Mouse (Mus musculus) telencephalon, adult 2 months (tissue): ENCODE data around the gene Lrrc29.
"Not testable (repeated sequence)": the region's sequence is repeated elsewhere in the genome, so short reads cannot be mapped to it uniquely, and the experiment has no call there.

Experiments used
- DNase-seq: peaks from one replicate; pipeline ENCODE4 v3.0.0-alpha.2; 2011; ENCODE audit warnings: low read depth, low spot score

The Lrrc29 gene

GRCm38 (mm10) chr8:105291364-105291763, 34.7 kb downstream of the Lrrc29 start:
- DNase-seq: not testable (repeated sequence)

- no peak for DNase-seq
These were observed 35.3 kb downstream of the Lrrc29 start for GRCm38 (mm10) chr8:105290554-105291314.

- DNase-seq: no peak
These were observed 36.1 kb downstream of the Lrrc29 start, which contains the start of gene 4931428F04Rik for GRCm38 (mm10) chr8:105289805-105290460. Gene 4931428F04Rik, minus strand, starts transcription at chr8:105289864.

GRCm38 (mm10) chr8:105288958-105289732, 36.9 kb downstream of the Lrrc29 start:
- DNase-seq: peak; percentile 97

- DNase-seq: no peak
These were observed 37.8 kb downstream of the Lrrc29 start for GRCm38 (mm10) chr8:105288231-105288630.

GRCm38 (mm10) chr8:105286907-105287306, 39.2 kb downstream of the Lrrc29 start:
- no peak for DNase-seq

- DNase-seq: no peak
These were observed 40.6 kb downstream of the Lrrc29 start for GRCm38 (mm10) chr8:105285514-105285913.

- DNase-seq: no peak
These were observed 43.0 kb downstream of the Lrrc29 start for GRCm38 (mm10) chr8:105283074-105283473.

- DNase-seq: no peak
These were observed 43.8 kb downstream of the Lrrc29 start for GRCm38 (mm10) chr8:105282239-105282638.

GRCm38 (mm10) chr8:105281821-105282220, 44.3 kb downstream of the Lrrc29 start:
- no peak for DNase-seq

- DNase-seq: no peak
These were observed 45.5 kb downstream of the Lrrc29 start for GRCm38 (mm10) chr8:105280567-105280966.

GRCm38 (mm10) chr8:105278911-105279334, 47.2 kb downstream of the Lrrc29 start:
- DNase-seq: no peak

GRCm38 (mm10) chr8:105276292-105277120, 49.6 kb downstream of the Lrrc29 start:
- DNase-seq: no peak

- no peak for DNase-seq
These were observed 50.2 kb downstream of the Lrrc29 start, which contains the start of gene Nol3 for GRCm38 (mm10) chr8:105275840-105276239. Gene Nol3, plus strand, starts transcription at chr8:105276140.

- no peak for DNase-seq
These were observed 50.7 kb downstream of the Lrrc29 start for GRCm38 (mm10) chr8:105275387-105275786.

GRCm38 (mm10) chr8:105270916-105271186, 55.2 kb downstream of the Lrrc29 start:
- no peak for DNase-seq

- DNase-seq: no peak
These were observed 55.8 kb downstream of the Lrrc29 start for GRCm38 (mm10) chr8:105270101-105270915.

- no peak for DNase-seq
These were observed 56.6 kb downstream of the Lrrc29 start, which contains the start of gene Hsf4 for GRCm38 (mm10) chr8:105269461-105269947. Gene Hsf4, plus strand, starts transcription at chr8:105269801.

- DNase-seq: no peak
These were observed 57.0 kb downstream of the Lrrc29 start for GRCm38 (mm10) chr8:105269075-105269458.

GRCm38 (mm10) chr8:105268342-105269074, 57.6 kb downstream of the Lrrc29 start:
- peak; percentile 89 for DNase-seq
